Mouse (Mus musculus) hindbrain, embryonic 10.5 days (tissue): Measurements from ENCODE around the gene Kif1c. TPM values are rescaled to one million over a fixed set of nuclear protein-coding genes. Genes with fewer than 3 reads are reported as not detected.

Source experiments
- DNase-seq: peaks from one replicate; pipeline ENCODE4 v3.0.0-alpha.2; 2017; ENCODE audit warnings: low spot score
- H3K27ac ChIP-seq: fragments of 300-500 bp; sonication (generic); 2 replicates; pipeline ENCODE4 v1.5.1; 2016; ENCODE audit warnings: mild to moderate bottlenecking, moderate library complexity
- H3K27me3 ChIP-seq: fragments of 300-500 bp; sonication (generic); 2 replicates; pipeline ENCODE4 v1.6.1; 2016; ENCODE audit warnings: mild to moderate bottlenecking; ENCODE audit not compliant: poor library complexity, insufficient read depth, severe bottlenecking
- H3K36me3 ChIP-seq: fragments of 300-500 bp; sonication (generic); 2 replicates; pipeline ENCODE4 v1.6.1; 2016; ENCODE audit warnings: mild to moderate bottlenecking, moderate library complexity
- H3K4me1 ChIP-seq: fragments of 300-500 bp; sonication (generic); replicated peaks from 2 replicates; pipeline ENCODE4 v1.6.1; 2016; ENCODE audit warnings: mild to moderate bottlenecking
- H3K4me3 ChIP-seq: fragments of 300-500 bp; sonication (generic); 2 replicates; pipeline ENCODE4 v1.5.1; 2016; ENCODE audit warnings: mild to moderate bottlenecking, moderate library complexity
- H3K9me3 ChIP-seq: fragments of 300-500 bp; sonication (generic); 2 replicates; pipeline ENCODE4 v1.6.1; 2016; ENCODE audit warnings: mild to moderate bottlenecking, moderate library complexity
- WGBS: fragments of 180-500 bp; shearing (Covaris S2); methylation state at CpG from one replicate; pipeline ENCODE4 v1.1.7; 2016; 5-methylcytosine and 5-hydroxymethylcytosine counted together
- polyA plus RNA-seq: library from polyadenylated mRNA; unstranded; fragments of >200 nt; fragmentation: Nextera tagmentation; extraction: Ambion mirVana; gene quantifications from 2 replicates; pipeline ENCODE4 v1.2.1, GENCODE M21; 2016

Gene Kif1c
- polyA plus RNA-seq, 1 experiment from 2014 or later = 1.7 TPM

DNA sequence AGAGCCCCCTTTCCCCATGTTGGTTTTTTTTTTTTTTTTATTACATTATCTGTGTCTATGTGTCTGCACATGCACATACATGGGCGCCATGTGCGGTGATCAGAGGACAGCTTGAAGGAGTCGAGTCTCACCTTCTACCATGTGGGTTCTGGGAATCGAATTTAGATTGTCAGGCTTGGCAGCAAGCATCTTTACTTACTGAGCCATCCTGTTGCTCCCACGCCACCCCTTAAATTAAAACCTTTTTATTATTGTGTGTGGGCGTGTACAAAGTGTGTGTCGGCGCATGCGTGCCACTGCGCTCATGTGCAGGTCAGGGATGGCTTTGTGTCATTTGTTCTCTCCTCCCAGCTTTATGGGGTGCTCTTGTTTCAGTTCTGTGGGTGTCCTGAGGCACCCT, 10.7 kb downstream of the Kif1c start:
- no peaks in the 10 kb centered on the region for H3K9me3 ChIP-seq
- peaks cover 3% of the 10 kb centered on the region; the same call in 1 of the 2 replicates for H3K4me1 ChIP-seq
- H3K36me3 ChIP-seq = peaks cover 86% of the 10 kb centered on the region
- no peaks in the 10 kb centered on the region for H3K27me3 ChIP-seq
- no peak for DNase-seq
- H3K4me3 ChIP-seq = no peak overlapping the region
- WGBS = 95% methylated on average over 10 of the region's 10 CpGs
- no peak overlapping the region for H3K27ac ChIP-seq

- DNase-seq = no peak
- Histone ChIP-seq H3K36me3 (peaks cover 86% of the 10 kb centered on the region), H3K27ac (no peak overlapping the region), H3K4me1 (peaks cover 3% of the 10 kb centered on the region; the same call in 1 of the 2 replicates), H3K9me3 (no peaks in the 10 kb centered on the region), H3K4me3 (no peak overlapping the region), H3K27me3 (no peaks in the 10 kb centered on the region)
- 85% methylated on average over 6 of the region's 6 CpGs for WGBS
Measured at GRCm38 (mm10) chr11:70713222-70713621, 12.9 kb downstream of the Kif1c start.

GRCm38 (mm10) chr11:70715832-70716231, 15.5 kb downstream of the Kif1c start:
- Histone ChIP-seq H3K36me3 (peaks cover 87% of the 10 kb centered on the region), H3K4me1 (peaks cover 3% of the 10 kb centered on the region; the same call in 1 of the 2 replicates), H3K27me3 (no peaks in the 10 kb centered on the region), H3K27ac (no peak overlapping the region), H3K9me3 (no peaks in the 10 kb centered on the region), H3K4me3 (no peak overlapping the region)
- no peak for DNase-seq
- WGBS = 87% methylated on average over 6 of the region's 6 CpGs

GRCm38 (mm10) chr11:70718481-70718880, 18.1 kb downstream of the Kif1c start:
- Histone ChIP-seq H3K36me3 (peaks cover 88% of the 10 kb centered on the region), H3K9me3 (no peaks in the 10 kb centered on the region), H3K4me1 (peaks cover 3% of the 10 kb centered on the region; the same call in 1 of the 2 replicates), H3K27ac (no peak overlapping the region), H3K4me3 (no peak overlapping the region), H3K27me3 (no peaks in the 10 kb centered on the region)
- WGBS = 76% methylated on average over 5 of the region's 5 CpGs
- no peak for DNase-seq

- H3K27me3 ChIP-seq = no peaks in the 10 kb centered on the region
- H3K36me3 ChIP-seq = peaks cover 99% of the 10 kb centered on the region
- no peaks in the 10 kb centered on the region for H3K9me3 ChIP-seq
- no peak for DNase-seq
- H3K27ac ChIP-seq = no peak overlapping the region
- no peak overlapping the region for H3K4me3 ChIP-seq
- 89% methylated on average over 3 of the region's 3 CpGs for WGBS
- H3K4me1 ChIP-seq = no peaks in the 10 kb centered on the region
Measured at GRCm38 (mm10) chr11:70720567-70720966, 20.2 kb downstream of the Kif1c start.

- Histone ChIP-seq H3K9me3 (no peaks in the 10 kb centered on the region), H3K27me3 (no peaks in the 10 kb centered on the region), H3K4me1 (no peaks in the 10 kb centered on the region), H3K4me3 (no peak overlapping the region), H3K36me3 (peaks cover 100% of the 10 kb centered on the region), H3K27ac (no peak overlapping the region)
- 98% methylated on average over 3 of the region's 3 CpGs for WGBS
- no peak for DNase-seq
Measured at GRCm38 (mm10) chr11:70721072-70721471, 20.7 kb downstream of the Kif1c start.

- no peaks in the 10 kb centered on the region for H3K4me1 ChIP-seq
- no peak for DNase-seq
- H3K36me3 ChIP-seq = peaks cover 98% of the 10 kb centered on the region
- no peaks in the 10 kb centered on the region for H3K27me3 ChIP-seq
- H3K9me3 ChIP-seq = no peaks in the 10 kb centered on the region
- no peak overlapping the region for H3K4me3 ChIP-seq
- WGBS = 92% methylated on average over 9 of the region's 9 CpGs
- H3K27ac ChIP-seq = no peak overlapping the region
Measured at GRCm38 (mm10) chr11:70724706-70725105, 24.4 kb downstream of the Kif1c start.

DNA sequence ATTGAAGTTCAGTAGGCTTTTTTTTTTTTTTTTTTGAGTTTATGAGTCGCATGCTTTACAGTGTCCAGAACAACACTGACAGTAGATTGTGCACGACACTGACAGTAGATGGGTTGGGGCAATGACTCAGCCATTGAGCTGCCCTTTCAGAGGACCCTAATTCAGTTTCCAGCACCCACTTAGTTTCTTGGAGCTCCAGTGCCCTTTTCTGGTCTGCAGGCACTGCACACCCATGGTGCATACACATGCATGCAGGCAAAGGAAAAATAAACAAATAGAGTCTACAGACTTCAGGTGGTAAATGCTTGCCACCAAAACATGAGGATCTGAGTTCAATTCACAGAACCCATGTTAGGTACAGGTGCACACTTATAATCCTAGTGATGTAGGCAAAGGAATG, 26.2 kb downstream of the Kif1c start:
- 97% methylated on average over 2 of the region's 2 CpGs for WGBS
- H3K9me3 ChIP-seq = no peaks in the 10 kb centered on the region
- no peak overlapping the region for H3K27ac ChIP-seq
- H3K4me1 ChIP-seq = no peaks in the 10 kb centered on the region
- H3K36me3 ChIP-seq = peaks cover 81% of the 10 kb centered on the region
- DNase-seq = no peak
- no peak overlapping the region for H3K4me3 ChIP-seq
- no peaks in the 10 kb centered on the region for H3K27me3 ChIP-seq

- Histone ChIP-seq H3K27me3 (no peaks in the 10 kb centered on the region), H3K4me3 (no peak overlapping the region), H3K36me3 (peaks cover 73% of the 10 kb centered on the region), H3K9me3 (no peaks in the 10 kb centered on the region), H3K4me1 (no peaks in the 10 kb centered on the region), H3K27ac (no peak overlapping the region)
- DNase-seq = no peak
- WGBS = 90% methylated on average over 5 of the region's 5 CpGs
Measured at GRCm38 (mm10) chr11:70727385-70727784, 27.0 kb downstream of the Kif1c start.

- Histone ChIP-seq H3K4me1 (peaks cover 2% of the 10 kb centered on the region; the same call in 1 of the 2 replicates), H3K36me3 (peaks cover 41% of the 10 kb centered on the region), H3K9me3 (no peaks in the 10 kb centered on the region), H3K27me3 (no peaks in the 10 kb centered on the region), H3K4me3 (no peak overlapping the region), H3K27ac (no peak overlapping the region)
- no peak for DNase-seq
- WGBS = 88% methylated on average over 9 of the region's 9 CpGs
Measured at GRCm38 (mm10) chr11:70730427-70731038, 30.2 kb downstream of the Kif1c start.

GRCm38 (mm10) chr11:70731178-70731577, 30.8 kb downstream of the Kif1c start:
- Histone ChIP-seq H3K36me3 (peaks cover 35% of the 10 kb centered on the region), H3K4me3 (no peak overlapping the region), H3K4me1 (peaks cover 2% of the 10 kb centered on the region; the same call in 1 of the 2 replicates), H3K27ac (no peak overlapping the region), H3K9me3 (no peaks in the 10 kb centered on the region), H3K27me3 (no peaks in the 10 kb centered on the region)
- 76% methylated on average over 5 of the region's 5 CpGs for WGBS
- no peak for DNase-seq

- Histone ChIP-seq H3K9me3 (no peaks in the 10 kb centered on the region), H3K36me3 (peaks cover 14% of the 10 kb centered on the region), H3K4me3 (no peak overlapping the region), H3K27ac (no peak overlapping the region), H3K4me1 (peaks cover 2% of the 10 kb centered on the region; the same call in 1 of the 2 replicates), H3K27me3 (no peaks in the 10 kb centered on the region)
- 58% methylated on average over 5 of the region's 5 CpGs for WGBS
- no peak for DNase-seq
Measured at GRCm38 (mm10) chr11:70733256-70733655, 32.9 kb downstream of the Kif1c start.

DNA sequence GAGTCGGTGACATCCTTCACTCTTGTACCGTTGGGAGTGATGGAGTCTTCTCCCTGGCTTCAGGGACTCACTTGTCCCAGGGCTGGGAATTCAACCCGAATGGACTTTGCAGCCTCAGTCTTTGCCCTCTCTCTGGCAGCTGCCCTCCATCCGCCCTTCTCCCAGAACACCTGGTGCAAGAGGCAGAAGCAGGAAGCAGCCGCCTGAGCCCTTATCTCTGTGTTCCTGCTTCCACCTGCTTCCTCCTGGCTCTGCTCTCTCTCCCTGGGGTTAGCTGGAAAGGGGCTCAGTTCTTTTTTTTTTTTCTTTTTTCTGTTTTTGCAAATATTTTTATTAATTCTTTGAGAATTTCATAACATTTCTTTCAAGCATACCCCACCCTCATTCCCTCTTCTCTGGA, 37.4 kb downstream of the Kif1c start:
- Histone ChIP-seq H3K9me3 (no peaks in the 10 kb centered on the region), H3K4me3 (no peak overlapping the region), H3K27me3 (no peaks in the 10 kb centered on the region), H3K36me3 (no peaks in the 10 kb centered on the region), H3K4me1 (peaks cover 2% of the 10 kb centered on the region), H3K27ac (no peak overlapping the region)
- no peak for DNase-seq
- WGBS = 78% methylated on average over 5 of the region's 5 CpGs

DNA sequence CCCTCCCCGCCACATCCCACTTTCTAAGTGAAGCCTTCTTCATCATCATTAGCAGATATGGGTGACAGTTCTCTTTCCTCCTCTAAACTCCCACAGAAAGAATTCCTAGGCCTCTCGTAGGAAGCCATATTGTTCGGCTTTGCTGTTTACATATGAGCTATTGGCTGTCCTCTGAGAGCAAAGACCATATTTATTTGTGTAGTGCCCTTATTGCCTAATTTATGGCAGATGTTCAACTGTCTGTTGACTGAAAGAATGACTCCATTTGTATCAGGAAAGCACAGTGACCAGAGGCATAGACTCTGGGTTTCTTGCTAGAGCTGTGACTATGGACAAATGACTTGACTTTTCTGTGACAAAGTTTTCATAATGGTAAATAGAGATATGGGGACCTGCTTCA, 41.3 kb downstream of the Kif1c start:
- peaks cover 5% of the 10 kb centered on the region; the same call in 1 of the 2 replicates for H3K4me1 ChIP-seq
- WGBS = 96% methylated on average over 3 of the region's 3 CpGs
- H3K9me3 ChIP-seq = no peaks in the 10 kb centered on the region
- DNase-seq = no peak
- no peaks in the 10 kb centered on the region for H3K27me3 ChIP-seq
- H3K36me3 ChIP-seq = no peaks in the 10 kb centered on the region
- H3K27ac ChIP-seq = no peak overlapping the region
- no peak overlapping the region for H3K4me3 ChIP-seq
